Mouse (Mus musculus): ENCODE results near the gene Nanos2.

DNA sequence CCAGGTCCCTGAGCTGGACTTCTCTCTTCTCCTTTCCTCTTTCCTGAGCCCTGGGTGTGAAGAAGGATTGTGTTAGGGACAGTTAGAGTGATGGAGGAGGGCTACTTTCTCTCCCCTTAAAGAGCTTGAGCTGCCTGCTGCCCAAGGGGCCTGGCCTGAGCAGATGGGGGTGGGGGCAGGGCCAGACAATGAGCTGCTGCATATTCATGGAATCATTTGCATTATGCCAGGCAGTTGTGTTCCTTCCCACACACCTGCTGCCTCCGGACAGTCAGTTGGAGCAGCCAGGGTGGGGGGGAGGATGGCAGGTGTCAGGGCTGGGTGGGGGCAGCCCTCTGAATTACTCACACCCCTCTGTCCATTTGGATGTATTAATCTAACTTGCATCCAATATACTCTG is 44.8 kb upstream of the Nanos2 start:
- no peak for TF ChIP-seq GATA1 (IDR thresholded peaks at IDR 0.05; ENCODE audit: low read length)
- no peak for TF ChIP-seq TAL1 (IDR thresholded peaks at IDR 0.05; ENCODE audit: low read length)

All from erythroblast, embryonic 14.5 days (primary cell).